Mouse (Mus musculus) midbrain, embryonic 10.5 days (tissue): ENCODE results near the gene Krt12. TPM values are rescaled to one million over a fixed set of nuclear protein-coding genes. Genes with fewer than 3 reads are reported as not detected.

Source experiments
- polyA plus RNA-seq: library from polyadenylated mRNA; unstranded; fragments of >200 nt; fragmentation: Nextera tagmentation; extraction: Ambion mirVana; gene quantifications from 2 replicates; pipeline ENCODE4 v1.2.1, GENCODE M21; 2016

Gene Krt12
- polyA plus RNA-seq, 1 experiment from 2014 or later, result not detected

Other genes with a start within 250 kb of the Krt12 start
- 296 and 338 TPM in 2 replicates for gene Smarce1, start 191.2 kb downstream of the Krt12 start, polyA plus RNA-seq
- gene Krt222, start 178.2 kb downstream of the Krt12 start, polyA plus RNA-seq, result 0.12 and 0.24 TPM in 2 replicates
- gene Krt24, start 137.0 kb downstream of the Krt12 start, polyA plus RNA-seq, result not detected in 2 replicates
- gene Krt25, start 99.3 kb downstream of the Krt12 start, polyA plus RNA-seq, result not detected in 2 replicates
- 0.21 and 0.60 TPM in 2 replicates for gene Krt26, start 84.3 kb downstream of the Krt12 start, polyA plus RNA-seq
- not detected in 2 replicates for gene Krt27, start 71.2 kb downstream of the Krt12 start, polyA plus RNA-seq
- gene Krt28, start 47.4 kb downstream of the Krt12 start, polyA plus RNA-seq, result 0.21 and 0.32 TPM in 2 replicates
- gene Krt10, start 32.9 kb downstream of the Krt12 start, polyA plus RNA-seq, result 24.0 and 27.6 TPM in 2 replicates
- gene Krt20, start 15.9 kb upstream of the Krt12 start, polyA plus RNA-seq, result 0.65 and 0.68 TPM in 2 replicates
- not detected in 2 replicates for gene Krt23, start 70.9 kb upstream of the Krt12 start, polyA plus RNA-seq
- not detected in 2 replicates for gene Krt39, start 99.1 kb upstream of the Krt12 start, polyA plus RNA-seq
- not detected in 2 replicates for gene Krt40, start 120.9 kb upstream of the Krt12 start, polyA plus RNA-seq
- gene Krtap3-3, start 128.6 kb upstream of the Krt12 start, polyA plus RNA-seq, result not detected in 2 replicates
- not detected in 2 replicates for gene Krtap3-2, start 134.6 kb upstream of the Krt12 start, polyA plus RNA-seq
- gene Gm11939, start 137.2 kb upstream of the Krt12 start, polyA plus RNA-seq, result not detected in 2 replicates
- gene Krtap3-1, start 144.4 kb upstream of the Krt12 start, polyA plus RNA-seq, result not detected in 2 replicates
- gene Krtap1-5, start 158.8 kb upstream of the Krt12 start, polyA plus RNA-seq, result not detected in 2 replicates
- not detected in 2 replicates for gene Krtap1-4, start 161.4 kb upstream of the Krt12 start, polyA plus RNA-seq
- gene Krtap1-3, start 169.1 kb upstream of the Krt12 start, polyA plus RNA-seq, result not detected in 2 replicates
- gene Krtap9-3, start 175.8 kb upstream of the Krt12 start, polyA plus RNA-seq, result not detected in 2 replicates
- not detected in 2 replicates for gene Gm11938, start 181.0 kb upstream of the Krt12 start, polyA plus RNA-seq
- gene Gm11937, start 187.9 kb upstream of the Krt12 start, polyA plus RNA-seq, result not detected in 2 replicates
- not detected in 2 replicates for gene Krtap2-4, start 192.6 kb upstream of the Krt12 start, polyA plus RNA-seq
- not detected in 2 replicates for gene Gm11562, start 198.2 kb upstream of the Krt12 start, polyA plus RNA-seq
- gene Krtap4-1, start 206.0 kb upstream of the Krt12 start, polyA plus RNA-seq, result not detected in 2 replicates
- not detected in 2 replicates for gene Krtap4-2, start 212.8 kb upstream of the Krt12 start, polyA plus RNA-seq
- not detected in 2 replicates for gene Krtap4-7, start 221.8 kb upstream of the Krt12 start, polyA plus RNA-seq
- not detected in 2 replicates for gene Gm11555, start 228.0 kb upstream of the Krt12 start, polyA plus RNA-seq
- gene Gm11563, start 236.7 kb upstream of the Krt12 start, polyA plus RNA-seq, result not detected in 2 replicates
- not detected in 2 replicates for gene Krtap4-6, start 243.7 kb upstream of the Krt12 start, polyA plus RNA-seq